Mouse (Mus musculus) kidney, postnatal 14 days (tissue): Measurements from ENCODE around the gene Ntm.

ENCODE experiments used
- DNase-seq: peaks from one replicate; pipeline ENCODE4 v3.0.0; 2022; ENCODE audit warnings: mixed read lengths

Ntm gene

DNA sequence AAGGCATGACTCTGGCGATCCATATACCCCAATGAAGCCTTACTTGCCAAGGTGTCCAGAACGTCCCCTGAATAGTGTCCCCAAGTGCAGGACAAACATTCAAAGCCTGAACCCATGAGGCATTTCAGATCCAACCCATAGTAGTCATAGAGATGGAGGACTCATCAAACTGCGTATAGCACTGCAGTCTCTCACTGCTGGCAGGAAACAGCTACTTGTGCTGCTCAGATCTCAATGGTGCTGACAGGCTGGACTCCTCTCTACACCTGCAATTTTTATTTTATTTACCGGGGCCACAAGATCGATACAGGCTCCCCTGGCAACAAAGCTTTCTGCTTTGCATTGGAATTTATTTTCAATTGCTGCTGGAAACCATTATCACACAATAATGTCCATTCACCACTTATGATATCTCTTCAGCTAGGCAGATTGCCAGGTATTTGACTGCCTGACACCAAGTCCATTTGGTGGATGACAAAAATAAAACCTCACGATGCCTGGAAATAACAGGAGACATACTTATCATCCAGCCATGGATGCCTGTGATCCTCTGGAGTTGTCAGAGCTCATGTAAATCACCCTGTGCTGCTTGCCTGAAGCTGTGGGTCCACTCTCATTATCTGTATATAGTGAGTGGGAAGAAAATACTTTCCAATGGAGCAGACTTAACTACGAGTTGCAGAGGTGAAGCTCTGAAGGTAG is 674.8 kb downstream of the Ntm start:
- no peak for DNase-seq

DNA sequence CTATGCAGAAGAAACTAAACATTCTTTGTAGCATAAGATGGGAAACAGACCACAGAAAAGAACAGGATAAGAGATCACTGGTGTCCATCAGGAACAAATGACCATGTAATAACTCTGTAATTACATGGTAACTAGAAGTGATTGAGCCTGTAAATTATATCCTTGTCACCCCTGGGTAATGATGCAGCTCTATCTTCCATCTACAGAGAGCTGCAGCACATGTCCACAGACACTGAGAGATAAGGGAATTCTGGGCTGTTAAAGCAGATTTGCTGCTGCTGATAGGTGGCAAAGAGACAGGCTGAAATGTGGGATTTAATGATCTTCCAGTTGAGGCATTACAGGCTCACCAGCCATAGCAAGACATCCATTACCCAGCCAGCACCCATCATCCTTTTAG is 677.8 kb downstream of the Ntm start:
- no peak for DNase-seq

DNA sequence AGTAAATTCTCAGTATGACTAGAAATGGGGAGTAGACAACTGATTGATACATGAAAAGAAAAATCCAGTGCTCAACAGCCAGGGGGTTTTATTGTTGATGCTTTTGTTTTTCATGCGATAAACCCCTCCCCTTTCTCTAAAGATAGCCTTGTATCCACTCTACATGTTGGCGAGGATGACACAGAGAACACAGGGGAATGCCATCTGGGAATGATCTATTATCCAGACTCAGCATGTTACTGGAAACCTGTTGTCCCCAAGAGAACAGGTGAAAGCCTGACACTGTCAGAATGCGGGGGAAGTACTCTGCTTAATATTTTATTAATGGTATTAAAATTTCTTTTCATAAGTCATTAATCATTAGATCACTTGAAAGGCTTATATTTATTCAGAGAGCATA is 690.1 kb downstream of the Ntm start:
- DNase-seq = no peak

DNA sequence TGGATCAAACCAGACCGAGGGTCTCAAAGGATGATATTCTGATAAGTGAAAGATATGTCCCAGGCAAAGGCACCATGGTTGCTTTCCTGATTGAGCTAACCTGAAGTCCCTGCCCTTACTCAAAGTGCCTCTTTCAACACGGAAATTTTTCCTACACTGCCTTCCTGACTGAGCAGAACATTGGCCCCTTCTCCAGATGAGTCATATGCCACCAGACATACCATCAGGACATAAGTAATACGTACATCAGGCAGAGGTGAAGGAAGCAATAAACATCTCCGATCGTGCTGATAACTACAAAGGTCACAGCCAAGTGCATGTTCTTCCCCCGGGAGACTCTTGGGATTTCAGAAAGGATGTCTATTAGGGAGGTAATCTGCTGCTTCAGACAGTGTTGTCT is 693.0 kb downstream of the Ntm start:
- DNase-seq = no peak

DNA sequence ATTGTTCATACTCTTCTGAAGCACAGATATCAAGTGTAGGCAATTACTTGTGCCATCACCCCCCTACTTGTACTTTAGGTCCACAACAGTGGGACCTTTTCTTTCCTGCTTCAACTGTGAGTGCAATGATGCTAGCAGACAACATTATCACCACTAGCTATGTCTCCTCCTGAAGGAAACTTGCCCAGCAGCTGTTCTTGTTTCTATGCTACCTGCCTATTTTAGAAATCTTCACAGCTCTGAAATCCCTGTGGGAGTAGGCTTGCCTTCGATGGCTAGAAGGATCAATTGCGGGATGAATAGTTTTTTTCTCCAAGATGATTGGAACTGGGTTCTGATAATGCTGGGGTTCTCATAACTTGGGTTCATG is 693.7 kb downstream of the Ntm start:
- no peak for DNase-seq

DNA sequence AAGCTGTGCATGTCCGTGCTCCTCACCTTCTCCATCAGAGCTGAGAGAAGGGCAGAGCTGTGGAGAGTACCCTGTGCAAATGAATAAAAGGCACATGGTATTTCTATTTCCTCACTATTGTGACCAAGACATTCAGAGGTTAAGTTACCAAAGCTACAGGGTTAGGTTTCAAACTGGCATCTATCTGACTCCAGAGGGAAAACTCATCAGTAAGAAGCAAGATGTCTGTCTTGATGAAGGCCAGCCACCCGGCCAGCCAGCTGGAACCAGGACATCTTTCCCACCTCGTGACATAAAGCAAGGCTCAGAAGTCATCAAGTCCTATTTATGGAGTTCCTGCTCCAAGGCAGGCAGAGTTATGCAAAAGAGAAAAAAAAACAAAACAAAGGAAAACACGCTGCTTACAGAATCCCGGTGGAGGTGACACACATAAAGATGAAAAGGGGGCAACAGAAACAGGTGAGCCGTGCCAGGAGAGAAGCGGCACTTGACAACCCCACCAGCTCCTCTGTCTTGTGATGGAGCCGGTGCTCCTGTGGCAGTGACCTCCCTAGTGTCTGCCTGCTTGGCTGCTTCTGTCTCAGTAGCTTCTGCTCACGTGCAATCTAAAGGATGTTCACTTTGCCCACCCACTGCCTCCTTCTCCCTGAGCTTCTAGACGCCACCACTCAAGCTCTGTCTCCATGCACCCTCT is 694.2 kb downstream of the Ntm start:
- no peak for DNase-seq

DNA sequence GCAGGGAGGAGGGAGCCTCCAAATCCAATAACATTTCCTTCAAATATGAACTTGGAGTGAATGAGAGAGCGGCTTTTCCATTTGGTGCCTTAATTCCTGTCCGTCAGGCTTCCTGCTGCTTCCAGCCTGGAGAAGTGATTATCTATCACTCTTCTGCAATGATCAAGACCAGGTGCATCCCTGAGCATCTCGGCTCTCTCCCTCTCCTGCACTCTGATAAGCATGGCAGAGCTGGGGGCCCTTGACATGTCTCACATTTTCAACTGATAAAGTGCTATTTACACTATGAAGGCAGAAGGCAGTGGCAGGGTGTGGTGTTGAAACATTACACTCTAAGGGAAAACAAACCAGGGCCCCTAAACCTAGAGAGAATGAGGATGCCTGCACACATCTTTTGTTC is 695.3 kb downstream of the Ntm start:
- no peak for DNase-seq

DNA sequence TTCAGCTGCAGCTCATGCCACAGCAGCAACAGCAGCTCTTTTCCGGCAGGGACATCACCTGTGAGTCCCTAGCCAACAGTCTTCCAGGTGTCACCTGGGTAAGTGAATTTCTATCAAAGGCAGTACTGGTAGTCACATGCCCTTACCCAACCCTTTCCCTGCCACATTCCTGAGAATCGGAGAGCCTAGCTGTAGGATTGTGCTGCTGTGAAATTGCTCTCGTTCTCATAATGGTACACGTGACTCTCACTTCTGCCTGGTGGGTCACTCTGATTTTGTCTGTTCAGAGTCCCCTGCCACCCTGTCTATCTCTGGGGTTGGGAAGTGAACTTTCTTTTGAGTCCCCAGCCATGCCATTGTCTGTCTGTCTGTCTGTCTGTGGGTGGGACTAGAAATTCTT is 697.8 kb downstream of the Ntm start:
- DNase-seq = no peak

DNA sequence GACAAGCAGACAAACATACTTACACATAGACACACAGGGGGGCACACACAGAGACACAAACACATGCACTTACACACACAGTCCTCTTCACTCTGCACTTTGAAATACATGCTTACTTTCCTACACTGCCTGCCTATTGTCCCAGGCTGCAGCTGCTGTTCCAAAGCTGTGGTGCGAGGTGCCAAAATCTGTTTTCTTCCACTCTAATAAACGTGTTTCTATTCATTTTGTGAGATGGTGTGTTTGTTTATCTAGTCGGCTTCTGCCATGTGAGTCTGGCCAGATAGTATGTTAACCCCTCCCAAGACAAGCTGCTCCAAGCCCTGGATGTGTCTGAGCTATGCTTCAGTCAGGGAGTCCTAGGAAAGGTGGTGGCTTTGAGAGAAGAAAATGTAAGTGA is 700.1 kb downstream of the Ntm start:
- DNase-seq = no peak

DNA sequence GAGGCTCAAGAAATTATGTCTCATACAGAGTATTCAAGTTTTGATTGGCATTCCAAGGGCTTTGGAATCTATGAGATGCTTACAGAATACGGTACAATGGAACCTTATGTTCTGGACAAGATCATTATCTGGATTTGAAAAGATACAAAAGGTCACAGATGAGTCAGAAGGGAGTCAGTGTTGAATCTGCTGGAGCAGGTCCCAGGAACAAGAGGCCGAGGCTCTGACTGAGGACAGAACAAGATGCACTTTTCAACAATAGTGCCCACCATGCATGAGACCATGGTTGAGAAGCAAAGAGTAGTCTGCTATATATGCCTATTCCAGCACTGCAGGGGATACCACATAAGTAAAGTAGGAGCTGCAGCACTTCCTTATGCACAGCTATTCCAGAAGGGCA is 710.1 kb downstream of the Ntm start:
- no peak for DNase-seq

DNA sequence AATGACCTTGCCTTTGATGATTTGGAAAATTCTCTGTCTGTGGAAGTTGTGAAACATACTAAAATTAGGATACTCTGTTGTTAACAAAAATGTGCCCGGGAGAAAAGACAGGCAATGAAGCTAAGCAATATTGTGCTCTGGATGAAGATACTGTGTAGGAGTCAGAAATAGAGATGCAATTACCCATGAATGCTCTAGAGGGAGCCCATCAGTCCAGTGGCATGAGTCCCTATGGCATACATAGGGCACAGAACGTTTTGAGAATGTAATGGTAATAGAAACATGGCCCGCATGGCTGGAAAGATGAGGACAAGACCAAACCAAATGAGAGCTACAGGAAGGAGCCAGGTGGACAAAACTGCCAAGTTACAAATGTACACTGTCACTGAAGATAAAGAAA is 712.1 kb downstream of the Ntm start:
- no peak for DNase-seq

DNA sequence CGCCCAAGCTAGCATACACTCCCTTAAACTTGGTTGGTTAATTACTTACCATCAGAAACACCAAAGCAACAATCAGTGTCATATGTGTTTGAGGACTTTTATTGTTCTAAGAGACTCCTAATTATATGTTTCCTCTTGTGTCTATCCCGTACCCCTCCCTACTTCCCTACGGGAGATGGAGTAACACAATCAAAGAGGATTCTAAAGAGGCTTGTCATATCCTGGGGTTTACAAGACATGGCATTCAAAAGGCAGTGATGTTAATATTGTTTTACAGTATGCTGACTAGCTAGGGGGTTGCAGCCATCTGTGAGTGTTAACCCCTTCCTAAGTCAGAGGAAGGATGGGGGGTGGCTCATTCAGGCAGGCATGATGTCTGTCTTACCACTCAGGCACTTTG is 715.1 kb downstream of the Ntm start:
- no peak for DNase-seq

DNA sequence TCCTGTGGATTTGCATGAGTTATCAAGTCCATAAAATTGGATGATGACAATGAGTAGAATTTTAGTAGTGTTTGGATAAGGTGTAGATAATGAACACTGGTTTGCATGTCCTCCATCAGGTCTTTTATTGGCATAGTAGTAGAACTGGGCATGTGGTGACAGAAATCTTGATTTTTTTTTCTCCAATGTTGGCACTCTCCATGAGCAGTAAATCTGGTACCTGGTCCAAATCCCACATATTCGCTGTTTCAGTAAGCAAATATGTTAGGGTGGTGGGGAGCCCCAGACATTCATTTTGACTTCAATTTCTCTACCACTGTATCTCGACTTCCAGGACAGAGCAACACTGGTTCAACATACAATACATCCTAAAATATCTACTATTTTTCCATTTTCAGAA is 718.9 kb downstream of the Ntm start:
- DNase-seq = no peak

DNA sequence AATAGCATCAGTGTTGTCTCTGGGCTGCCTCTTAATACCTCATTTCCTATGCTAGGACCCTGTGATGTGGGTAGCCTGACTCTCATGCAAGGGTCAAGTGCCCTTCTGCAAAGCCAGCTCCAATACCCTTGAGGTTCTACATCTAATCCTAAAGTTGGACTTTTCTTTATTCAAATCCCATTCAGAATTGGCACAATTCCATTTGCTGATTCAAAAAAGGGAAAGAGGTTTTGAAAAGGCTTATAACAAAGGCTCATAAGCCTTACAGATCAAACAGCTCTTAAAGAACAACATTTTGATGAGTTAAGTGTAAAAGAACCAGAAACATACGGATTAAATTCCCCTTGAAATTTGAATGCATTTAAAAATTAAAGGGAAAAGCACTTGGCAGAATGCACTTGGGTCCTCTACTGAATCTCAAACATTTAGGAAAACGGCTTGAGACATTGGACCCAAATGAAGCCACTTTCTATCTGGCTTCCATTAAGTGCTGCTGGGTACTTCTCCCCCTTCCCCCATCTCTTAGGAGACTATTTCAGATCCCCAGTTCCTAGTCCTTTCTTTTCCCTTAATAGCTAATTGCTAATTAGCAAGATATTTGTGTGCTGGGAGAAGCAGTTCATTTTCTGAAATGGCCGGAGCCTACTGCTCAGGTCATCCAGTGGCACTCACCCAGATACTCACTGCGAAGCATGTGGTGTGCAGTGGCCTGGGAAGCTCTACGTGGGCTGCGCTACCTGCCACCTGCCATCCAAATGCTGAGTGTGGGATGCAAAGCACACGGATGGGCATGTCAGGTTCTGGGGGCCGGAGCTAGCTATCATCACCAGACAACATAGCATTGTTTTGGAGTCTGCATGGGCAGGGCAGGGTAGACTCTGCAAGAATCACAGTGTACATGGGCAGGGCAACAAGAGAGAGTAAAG is 720.2 kb downstream of the Ntm start:
- no peak for DNase-seq

DNA sequence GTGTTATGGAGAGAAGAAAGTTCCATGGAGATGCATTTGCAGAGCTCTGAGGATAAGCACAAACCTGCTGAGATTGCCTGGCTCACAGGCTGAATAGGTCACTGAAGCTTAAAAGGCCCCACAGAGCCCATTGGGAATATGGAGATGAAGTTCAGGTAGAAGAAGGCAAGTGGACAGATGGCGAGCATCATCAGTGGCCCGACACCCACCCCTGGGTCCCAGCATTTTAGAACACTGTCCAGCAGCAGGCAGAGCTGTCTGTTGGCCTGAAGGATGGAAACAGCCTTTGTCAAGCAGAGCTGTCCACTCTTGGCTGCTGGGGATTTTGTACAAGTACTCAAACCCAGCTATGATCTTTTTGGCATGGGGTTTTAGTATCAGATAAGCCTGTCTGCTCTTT is 722.1 kb downstream of the Ntm start:
- DNase-seq = no peak

DNA sequence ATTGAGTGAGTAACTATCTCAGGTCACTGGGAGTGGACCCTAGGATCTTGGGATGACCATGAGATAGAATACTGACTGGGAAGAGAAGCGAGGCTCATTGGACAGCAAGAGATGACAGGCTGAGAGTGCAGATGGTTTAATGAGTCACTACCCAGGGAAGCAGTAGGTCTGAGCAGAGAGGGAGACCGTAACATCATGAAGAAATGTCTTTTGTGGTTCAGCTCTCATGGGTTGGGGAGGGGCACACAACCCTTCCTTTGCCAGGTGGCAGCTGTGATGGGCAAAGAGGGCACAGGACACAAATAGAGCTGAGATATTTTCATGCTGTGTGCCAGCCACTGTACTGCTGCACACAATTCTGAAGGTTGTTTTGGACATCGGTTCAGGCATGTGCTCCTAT is 724.0 kb downstream of the Ntm start:
- no peak for DNase-seq

DNA sequence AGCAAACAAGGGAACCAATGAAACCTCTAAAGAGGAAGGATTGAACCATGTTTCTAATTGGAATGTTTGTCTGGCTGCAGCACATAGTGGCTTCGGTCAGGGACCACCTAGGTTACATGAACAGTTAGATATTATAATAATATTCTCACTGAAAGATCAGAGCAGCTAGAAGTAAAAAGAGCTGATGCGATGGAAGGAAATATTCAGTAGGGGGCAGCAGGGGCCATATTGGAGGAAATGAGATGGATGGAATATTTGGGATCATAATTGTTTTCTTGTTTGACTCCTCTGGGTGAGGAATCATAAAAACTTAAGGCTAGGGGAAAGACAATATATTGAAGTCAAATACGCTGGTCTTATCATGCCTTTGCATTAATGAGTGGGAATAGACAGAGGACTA is 726.2 kb downstream of the Ntm start:
- DNase-seq = no peak

DNA sequence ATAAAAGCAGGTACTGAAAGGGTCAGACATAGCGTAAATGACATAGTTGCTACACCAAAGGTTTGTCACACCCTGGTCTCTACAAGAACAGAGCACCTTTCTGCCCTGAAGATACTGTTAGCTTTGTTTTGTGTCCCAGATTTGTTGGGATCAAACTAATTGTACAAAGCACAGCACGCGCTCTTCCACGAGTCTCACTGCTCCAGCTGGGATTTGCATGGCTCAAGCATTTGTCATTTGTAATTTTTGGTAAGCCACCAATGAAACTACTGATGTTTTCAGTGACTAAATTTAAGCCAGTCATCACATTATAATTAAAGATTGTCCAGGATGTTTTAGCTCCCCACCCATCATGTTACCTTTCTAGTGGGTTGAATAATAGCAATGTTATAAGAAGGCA is 735.2 kb downstream of the Ntm start:
- DNase-seq = no peak

DNA sequence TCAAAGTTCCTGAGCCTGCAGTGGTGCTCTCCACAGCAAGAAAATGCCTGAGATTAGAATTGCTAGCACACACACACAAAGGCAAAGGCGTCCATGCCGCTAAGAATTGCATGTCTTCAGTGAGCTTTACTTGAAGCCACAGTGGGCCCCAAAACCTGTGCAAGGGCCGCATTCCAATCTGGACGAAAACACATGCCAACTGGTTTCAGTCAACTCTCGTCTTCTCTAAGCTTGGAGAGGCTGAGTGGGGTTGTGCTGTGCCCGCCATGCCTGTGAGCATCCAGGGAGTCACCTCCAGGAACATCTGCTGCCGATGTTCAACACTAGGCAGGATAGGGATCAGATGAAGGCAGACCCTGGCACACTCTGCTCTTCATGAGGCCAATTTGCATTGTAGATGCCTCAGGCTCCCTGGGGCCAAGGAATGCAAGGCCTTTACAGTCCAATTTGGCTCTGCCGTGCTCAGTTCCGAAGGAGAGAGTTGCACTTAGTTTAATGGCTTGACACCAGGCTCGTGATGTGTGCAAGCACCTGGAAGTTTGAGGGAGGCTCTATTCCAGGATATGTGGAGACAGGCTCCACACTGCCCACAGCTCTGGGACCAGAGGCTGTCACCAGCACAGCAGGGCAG is 739.9 kb downstream of the Ntm start:
- no peak for DNase-seq

DNA sequence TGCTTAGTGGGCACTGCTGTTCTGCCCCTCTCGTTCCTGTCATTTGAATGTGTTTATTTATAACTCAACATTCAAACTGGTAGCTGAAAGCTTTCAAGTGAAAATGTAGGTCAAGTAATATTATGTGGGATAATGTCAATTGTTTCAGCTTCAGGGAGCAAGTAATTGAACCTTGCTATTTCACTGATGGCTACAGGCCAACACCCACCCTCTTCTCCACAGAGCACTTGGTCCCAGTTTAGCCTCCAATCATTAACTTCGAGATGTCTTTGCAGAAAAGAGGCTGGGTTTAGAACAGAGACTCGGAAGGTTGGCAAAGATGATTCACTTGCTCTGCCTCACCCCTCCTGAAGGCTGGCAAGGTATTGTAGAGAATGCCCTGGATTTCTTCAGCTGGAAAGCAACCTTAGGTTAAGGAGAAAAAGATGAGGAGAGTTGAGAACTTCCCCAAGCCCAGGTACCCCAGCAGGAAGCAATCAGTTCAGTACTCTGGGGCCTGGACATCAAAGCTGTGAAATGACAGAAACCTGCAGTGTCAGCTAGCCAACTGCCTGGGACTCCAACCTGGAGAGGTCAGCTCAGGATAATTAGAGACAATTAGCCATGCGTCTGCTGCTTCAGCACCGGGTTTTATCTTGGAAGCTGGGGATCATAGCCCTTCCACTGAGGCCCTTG is 741.9 kb downstream of the Ntm start:
- DNase-seq = no peak

DNA sequence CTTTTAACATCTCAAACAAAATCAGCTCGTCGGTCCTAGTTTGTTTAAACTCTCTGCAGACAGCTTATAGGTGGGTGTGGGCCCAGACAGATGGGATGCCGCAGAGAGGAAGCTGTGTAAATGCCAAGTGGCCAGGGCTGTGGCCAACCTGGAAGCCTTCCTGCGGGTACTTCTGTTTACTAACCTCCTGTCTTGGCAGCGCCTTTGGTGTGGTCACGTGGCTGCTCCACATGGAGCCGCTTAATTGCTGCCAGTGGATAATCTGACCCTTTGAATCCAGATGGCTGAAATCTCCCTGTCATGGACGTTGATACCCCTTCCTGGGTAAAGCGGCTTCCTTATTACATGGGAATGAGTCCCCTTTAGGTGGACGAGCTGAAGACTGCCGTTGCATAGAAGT is 742.4 kb downstream of the Ntm start:
- no peak for DNase-seq

DNA sequence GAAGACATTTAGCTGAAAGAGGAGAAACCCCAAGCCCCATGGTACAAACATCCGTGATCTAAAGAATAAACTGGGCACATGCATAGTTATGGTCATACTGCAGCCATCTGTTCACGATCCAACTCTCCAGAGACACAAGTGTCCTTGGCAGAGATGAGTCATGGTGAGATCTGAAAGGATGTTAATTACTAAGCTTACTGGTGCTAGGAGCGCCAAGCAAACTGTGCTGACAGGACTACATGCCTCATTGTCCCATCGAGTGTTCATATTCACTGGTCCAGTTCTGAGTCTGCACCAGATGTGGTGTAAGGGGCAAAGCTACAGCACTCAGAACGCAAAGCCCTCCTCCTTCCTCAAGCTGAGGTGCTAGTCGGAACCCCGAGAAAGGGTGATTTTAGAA is 745.0 kb downstream of the Ntm start:
- DNase-seq = no peak

DNA sequence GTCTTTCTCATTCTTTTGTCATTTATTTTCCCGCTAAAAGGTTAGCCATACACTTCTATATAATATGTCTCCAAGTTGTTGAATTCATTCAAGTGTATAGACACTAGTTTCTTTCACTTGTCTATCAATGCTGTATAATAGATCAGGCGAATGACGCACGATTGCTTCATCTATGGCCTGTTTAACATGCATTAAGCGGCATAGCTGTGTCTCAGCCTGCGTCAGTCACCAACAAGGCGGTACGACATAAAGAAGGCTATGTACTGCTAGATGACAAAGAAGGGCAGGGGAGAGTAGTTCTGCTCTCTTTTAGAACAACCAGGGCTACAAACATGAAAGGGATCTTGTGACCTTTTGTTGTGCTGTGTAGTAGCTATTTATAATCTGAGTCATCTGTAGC is 746.4 kb downstream of the Ntm start:
- no peak for DNase-seq
